Mouse (Mus musculus) yolk sac, embryonic 10.5 days (tissue): ENCODE measurements at regions not wholly inside any gene's neighbourhood (a gene's known extent, or its start where the extent isn't known, plus 50 kb on each side); places are given as distances from the start of the nearest gene placed in this dataset.
"Not testable (repeated sequence)": the region's sequence is repeated elsewhere in the genome, so short reads cannot be mapped to it uniquely, and the experiment has no call there.

Experiments
- DNase-seq: peaks from one replicate; pipeline ENCODE4 v3.0.0-alpha.2; 2017; ENCODE audit warnings: low spot score

- peak; percentile 7 for DNase-seq
These were observed 66.5 kb downstream of the Nabp1 start for GRCm38 (mm10) chr1:51411726-51412125.

DNA sequence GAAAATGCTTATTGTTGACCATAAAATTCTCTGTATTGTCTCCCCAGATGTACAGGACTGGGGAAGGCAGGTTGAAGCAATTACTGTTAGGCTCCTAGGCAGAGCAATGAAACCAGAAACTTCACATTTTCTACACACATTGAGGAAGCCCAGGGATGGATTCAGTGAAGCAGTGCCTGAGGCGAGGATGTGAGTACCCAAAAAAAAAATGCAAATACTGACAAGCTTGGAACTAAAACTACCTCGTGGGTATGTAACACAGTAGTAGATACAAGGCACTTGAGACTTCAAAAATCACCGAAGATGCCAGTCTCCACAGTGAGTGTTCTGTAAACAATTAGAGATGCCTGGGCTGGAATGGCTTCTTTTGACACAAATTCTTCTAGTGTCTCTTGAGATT, 74.6 kb downstream of the Nabp1 start:
- DNase-seq, result no peak

GRCm38 (mm10) chr1:51402533-51402925, 75.7 kb downstream of the Nabp1 start:
- no peak for DNase-seq

- DNase-seq, result no peak
These were observed 76.2 kb downstream of the Nabp1 start for GRCm38 (mm10) chr1:51401846-51402532.

DNA sequence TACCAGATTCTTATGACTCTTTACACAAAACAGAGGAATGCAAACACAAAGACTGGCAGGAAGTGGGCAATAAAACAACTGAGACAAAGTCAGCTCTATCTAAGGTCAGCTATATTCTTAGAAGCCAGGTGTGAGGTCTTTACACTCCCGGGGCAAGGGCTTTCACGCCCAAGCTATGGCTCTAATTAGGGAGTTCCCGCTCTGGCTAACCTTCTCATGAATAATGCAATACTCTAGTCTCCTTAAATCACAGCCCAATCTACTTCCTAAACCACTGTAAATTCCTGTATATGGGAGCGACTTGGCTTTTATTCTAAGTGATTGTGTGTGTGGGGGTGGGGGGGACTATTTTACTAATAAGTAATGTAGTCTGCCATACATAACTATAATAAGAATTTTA, 77.7 kb downstream of the Nabp1 start:
- DNase-seq, result not testable (repeated sequence)

GRCm38 (mm10) chr1:51386874-51387273, 91.4 kb downstream of the Nabp1 start:
- DNase-seq, result no peak

DNA sequence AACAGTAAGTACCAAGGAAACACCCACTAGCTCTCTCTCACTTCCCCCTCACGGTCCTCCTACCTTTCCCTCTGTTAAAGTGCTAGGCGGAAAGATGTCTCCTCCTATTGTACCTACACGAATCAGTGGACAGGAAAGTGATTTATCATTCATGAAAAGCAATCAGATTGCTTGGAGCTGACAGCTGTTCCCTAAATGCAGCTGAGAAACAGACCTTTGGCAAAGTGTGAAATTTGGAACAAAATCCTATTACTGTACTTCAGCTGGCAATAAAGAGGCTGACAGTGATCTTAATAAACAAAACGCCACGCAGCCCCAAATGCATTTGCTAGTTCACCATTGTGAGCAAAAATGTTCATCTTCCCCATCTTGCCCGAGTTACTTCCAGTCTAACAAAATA, 94.2 kb downstream of the Nabp1 start:
- DNase-seq, result no peak

GRCm38 (mm10) chr1:51380240-51380639, 91.3 kb downstream of the Cavin2 start:
- DNase-seq, result no peak

- DNase-seq, result no peak
These were observed 78.7 kb downstream of the Cavin2 start for GRCm38 (mm10) chr1:51367587-51367986.

DNA sequence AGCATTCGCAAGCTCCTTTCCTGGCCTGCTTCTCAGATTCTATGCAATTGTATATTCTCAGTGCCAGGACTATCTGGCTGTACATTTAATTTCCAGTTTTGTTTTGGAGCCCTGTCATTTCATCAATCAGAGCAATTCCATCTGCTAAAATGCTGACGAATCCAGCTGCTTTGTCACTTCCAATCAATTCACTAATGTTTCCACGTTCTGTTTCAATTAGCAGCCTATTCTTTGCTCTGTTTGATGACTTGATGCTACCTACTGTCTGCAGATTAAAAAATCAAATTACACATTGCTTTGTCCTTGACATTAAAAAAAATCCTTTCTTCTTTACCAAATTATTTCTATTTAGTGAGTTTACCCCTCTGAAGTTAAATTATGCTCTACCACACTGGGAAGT, 71.2 kb downstream of the Cavin2 start:
- no peak for DNase-seq
